Mouse (Mus musculus): ENCODE measurements around the gene Olfr464. TPM values are rescaled to one million over a fixed set of nuclear protein-coding genes. Genes with fewer than 3 reads are reported as not detected.

Gene Olfr464
- total and polyA plus RNA-seq, 3 experiments: not detected

- in situ Hi-C loops (cut with MboI; ENCODE audit: low pct_ligation_motif_present, low pct_unique_long_range_greater_than_20kb, low sequenced_read_pairs): no loop called here
Observed at GRCm38 (mm10) chr11:87957066-87957465, 36.3 kb upstream of the Olfr464 start.

DNA sequence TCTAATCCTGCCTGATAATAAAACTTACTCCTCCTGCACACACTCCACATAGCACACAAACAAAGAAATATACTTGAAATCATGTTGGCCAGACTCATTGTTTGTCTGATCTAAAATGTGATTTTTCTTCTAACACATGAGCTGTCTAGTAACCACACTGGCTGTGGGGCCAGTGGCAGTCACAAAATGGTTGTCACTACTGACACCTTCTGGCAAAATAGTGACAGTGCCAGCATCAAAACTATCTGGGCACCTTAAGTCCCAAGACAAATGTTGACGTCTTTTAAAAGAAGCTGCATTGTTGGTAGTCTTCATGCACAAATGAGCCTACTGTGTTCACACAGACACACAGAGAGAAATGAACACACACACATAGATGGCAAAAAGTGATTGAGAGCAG, 34.4 kb upstream of the Olfr464 start:
- H3K4me3 ChIP-seq (replicated peaks in 1 of 3; ENCODE audit: low read depth in 2 of 3, low read length in 2 of 3, poor library complexity in 1 of 3): no peak overlapping the region
- no peak overlapping the region for H3K27ac ChIP-seq (ENCODE audit: insufficient read depth, low read depth)
- peaks cover 37% of the 10 kb centered on the region for H3K27me3 ChIP-seq (replicated peaks)
- H3K4me2 ChIP-seq (ENCODE audit: insufficient read depth, low read depth, poor library complexity, severe bottlenecking): no peak overlapping the region
- in situ Hi-C loops (cut with MboI; ENCODE audit: low pct_ligation_motif_present, low pct_unique_long_range_greater_than_20kb, low sequenced_read_pairs) (no loop called here), dilution Hi-C loops (cut with MboI; ENCODE audit: extremely low pct_ligation_motif_present, extremely low pct_unique_long_range_greater_than_20kb, low sequenced_read_pairs) (no loop called here)
- peaks cover 0 to under 1% of the 10 kb centered on the region in 2 experiments; a peak in 1 of 4 replicates for H3K4me1 ChIP-seq (ENCODE audit: control insufficient read depth in 1 of 2, insufficient read depth in 2 of 2)
- peak; percentile 62 for DNase-seq (ENCODE audit: extremely low read depth)
- TF ChIP-seq RAD21 (IDR thresholded peaks at IDR 0.05; ENCODE audit: low read depth, low read length) (peak; percentile 89), ZNF384 (IDR thresholded peaks at IDR 0.05; ENCODE audit: low read depth, low read length) (no peak), ZMIZ1 (IDR thresholded peaks at IDR 0.05; ENCODE audit: low read depth, low read length) (no peak), MXI1 (IDR thresholded peaks at IDR 0.05; ENCODE audit: low read depth, low read length) (no peak), MEF2A (IDR thresholded peaks at IDR 0.05; ENCODE audit: borderline replicate concordance, low read depth, low read length) (no peak), SMC3 (IDR thresholded peaks at IDR 0.05; ENCODE audit: low read depth, low read length) (peak; percentile 76), CTCF (conservative IDR thresholded peaks at IDR 0.05 in 1 of 2, IDR thresholded peaks at IDR 0.05 in 1 of 2; ENCODE audit: low read depth in 2 of 2, low read length in 2 of 2) (peak; percentile 46 to 96), MYC (IDR thresholded peaks at IDR 0.05; ENCODE audit: low read depth, low read length) (no peak), USF2 (conservative IDR thresholded peaks at IDR 0.05; ENCODE audit: low read depth, low read length) (no peak), SIN3A (IDR thresholded peaks at IDR 0.05; ENCODE audit: low read length) (no peak), MAZ (IDR thresholded peaks at IDR 0.05; ENCODE audit: low read depth, low read length) (0 out of 2 replicates have a peak, but pooled peaks have one; percentile 35), ETS1 (conservative IDR thresholded peaks at IDR 0.05; ENCODE audit: low read depth, low read length) (0 out of 2 replicates have a peak, but pooled peaks have one; percentile 10), KAT2A (IDR thresholded peaks at IDR 0.05; ENCODE audit: insufficient replicate concordance, low read length) (no peak), MAX (IDR thresholded peaks at IDR 0.05; ENCODE audit: low read length) (no peak)
- H3K9me3 ChIP-seq (replicated peaks; ENCODE audit: low read length): peaks cover 3% of the 10 kb centered on the region
- no peaks in the 10 kb centered on the region for H3K36me3 ChIP-seq (replicated peaks in 1 of 2; ENCODE audit: control insufficient read depth in 1 of 2, insufficient read depth in 1 of 2, low read length in 1 of 2)
- H3K9ac ChIP-seq (ENCODE audit: insufficient read depth, low read depth): no peak overlapping the region
- H3K79me2 ChIP-seq (replicated peaks; ENCODE audit: control insufficient read depth, extremely low read depth, insufficient read depth, poor library complexity, severe bottlenecking): no peaks in the 10 kb centered on the region

More at GRCm38 (mm10) chr11:87957066-87957465, 36.3 kb upstream of the Olfr464 start:
- no peaks in the 10 kb centered on the region for H3K4me1 ChIP-seq (ENCODE audit: control insufficient read depth in 1 of 2, insufficient read depth in 2 of 2)
- peaks cover 37% of the 10 kb centered on the region for H3K27me3 ChIP-seq (replicated peaks)
- H3K4me2 ChIP-seq (ENCODE audit: insufficient read depth, low read depth, poor library complexity, severe bottlenecking): no peak overlapping the region
- TF ChIP-seq USF1 (IDR thresholded peaks at IDR 0.05; ENCODE audit: low read depth, low read length) (no peak), MXI1 (IDR thresholded peaks at IDR 0.05; ENCODE audit: low read depth, low read length) (no peak), MYC (IDR thresholded peaks at IDR 0.05; ENCODE audit: low read depth, low read length) (no peak), ZMIZ1 (IDR thresholded peaks at IDR 0.05; ENCODE audit: low read depth, low read length) (no peak)
- no peak overlapping the region for H3K27ac ChIP-seq (ENCODE audit: insufficient read depth, low read depth)
- H3K4me3 ChIP-seq (replicated peaks in 1 of 3; ENCODE audit: low read depth in 2 of 3, low read length in 2 of 3, poor library complexity in 1 of 3): no peak overlapping the region
- peak; percentile 42 for DNase-seq (ENCODE audit: extremely low read depth)
- no peak overlapping the region for H3K9ac ChIP-seq (ENCODE audit: insufficient read depth, low read depth)
- H3K9me3 ChIP-seq (replicated peaks; ENCODE audit: low read length): peaks cover 8% of the 10 kb centered on the region
- H3K79me2 ChIP-seq (replicated peaks; ENCODE audit: control insufficient read depth, extremely low read depth, insufficient read depth, poor library complexity, severe bottlenecking): no peaks in the 10 kb centered on the region
- no peaks in the 10 kb centered on the region for H3K36me3 ChIP-seq (replicated peaks in 1 of 2; ENCODE audit: control insufficient read depth in 1 of 2, insufficient read depth in 1 of 2, low read length in 1 of 2)
- dilution Hi-C loops (cut with MboI; ENCODE audit: extremely low pct_ligation_motif_present, extremely low pct_unique_long_range_greater_than_20kb, low sequenced_read_pairs): no loop called here
